Mouse (Mus musculus): ENCODE measurements at regions not wholly inside any gene's neighbourhood (a gene's known extent, or its start where the extent isn't known, plus 50 kb on each side); places are given as distances from the start of the nearest gene placed in this dataset.

GRCm38 (mm10) chr3:19458386-19458785 lies 170.1 kb downstream of the 1700064H15Rik start:
- Histone ChIP-seq H3K4me3 (ENCODE audit: insufficient read depth, low read depth, low read length) (no peak overlapping the region), H3K4me1 (ENCODE audit: control insufficient read depth, insufficient read depth, insufficient read length, low read length) (no peaks in the 10 kb centered on the region), H3K27ac (replicated peaks; ENCODE audit: low read depth, low read length) (no peak overlapping the region)

- no peaks in the 10 kb centered on the region for H3K4me1 ChIP-seq (ENCODE audit: control insufficient read depth, insufficient read depth, insufficient read length, low read length)
- H3K4me3 ChIP-seq (ENCODE audit: insufficient read depth, low read depth, low read length) = no peak overlapping the region
Measured at GRCm38 (mm10) chr3:19457431-19457830, 171.0 kb downstream of the 1700064H15Rik start.

GRCm38 (mm10) chr3:19455838-19456448 lies 172.5 kb downstream of the 1700064H15Rik start:
- Histone ChIP-seq H3K4me3 (ENCODE audit: insufficient read depth, low read depth, low read length) (no peak overlapping the region), H3K27ac (replicated peaks; ENCODE audit: low read depth, low read length) (no peak overlapping the region), H3K4me1 (ENCODE audit: control insufficient read depth, insufficient read depth, insufficient read length, low read length) (no peaks in the 10 kb centered on the region; the same call in 1 of the 2 replicates)

More at GRCm38 (mm10) chr3:19457431-19457830, 171.0 kb downstream of the 1700064H15Rik start:
- H3K27ac ChIP-seq (replicated peaks; ENCODE audit: low read depth, low read length) = no peak overlapping the region

- H3K27ac ChIP-seq (replicated peaks; ENCODE audit: low read depth, low read length) = no peak overlapping the region
- H3K4me3 ChIP-seq (ENCODE audit: insufficient read depth, low read depth, low read length) = no peak overlapping the region
- H3K4me1 ChIP-seq (ENCODE audit: control insufficient read depth, insufficient read depth, insufficient read length, low read length) = no peaks in the 10 kb centered on the region; the same call in 1 of the 2 replicates
Measured at GRCm38 (mm10) chr3:19451022-19451421, 177.5 kb downstream of the 1700064H15Rik start.

- H3K27ac ChIP-seq (replicated peaks; ENCODE audit: low read depth, low read length) = 0 out of 2 replicates have a peak overlapping the region, but pooled peaks have one; percentile 40
- H3K4me3 ChIP-seq (ENCODE audit: insufficient read depth, low read depth, low read length) = no peak overlapping the region
- H3K4me1 ChIP-seq (ENCODE audit: control insufficient read depth, insufficient read depth, insufficient read length, low read length) = no peaks in the 10 kb centered on the region; the same call in 1 of the 2 replicates
Measured at GRCm38 (mm10) chr3:19448931-19449330, 179.5 kb downstream of the 1700064H15Rik start.

GRCm38 (mm10) chr3:19448192-19448591 lies 180.3 kb downstream of the 1700064H15Rik start:
- no peak overlapping the region for H3K4me3 ChIP-seq (ENCODE audit: insufficient read depth, low read depth, low read length)
- no peaks in the 10 kb centered on the region; the same call in 1 of the 2 replicates for H3K4me1 ChIP-seq (ENCODE audit: control insufficient read depth, insufficient read depth, insufficient read length, low read length)
- peak overlapping the region; percentile 42; the same call in 1 of the 2 replicates for H3K27ac ChIP-seq (replicated peaks; ENCODE audit: low read depth, low read length)

GRCm38 (mm10) chr3:19447733-19448132 lies 180.7 kb downstream of the 1700064H15Rik start:
- no peaks in the 10 kb centered on the region; the same call in 1 of the 2 replicates for H3K4me1 ChIP-seq (ENCODE audit: control insufficient read depth, insufficient read depth, insufficient read length, low read length)
- peak overlapping the region; percentile 72 for H3K27ac ChIP-seq (replicated peaks; ENCODE audit: low read depth, low read length)
- no peak overlapping the region for H3K4me3 ChIP-seq (ENCODE audit: insufficient read depth, low read depth, low read length)

GRCm38 (mm10) chr3:19444914-19445313 lies 183.6 kb downstream of the 1700064H15Rik start:
- no peak overlapping the region for H3K27ac ChIP-seq (replicated peaks; ENCODE audit: low read depth, low read length)
- no peaks in the 10 kb centered on the region for H3K4me1 ChIP-seq (ENCODE audit: control insufficient read depth, insufficient read depth, insufficient read length, low read length)
- no peak overlapping the region for H3K4me3 ChIP-seq (ENCODE audit: insufficient read depth, low read depth, low read length)

GRCm38 (mm10) chr3:19441827-19442226 lies 186.7 kb downstream of the 1700064H15Rik start:
- Histone ChIP-seq H3K4me3 (ENCODE audit: insufficient read depth, low read depth, low read length) (no peak overlapping the region), H3K27ac (replicated peaks; ENCODE audit: low read depth, low read length) (no peak overlapping the region), H3K4me1 (ENCODE audit: control insufficient read depth, insufficient read depth, insufficient read length, low read length) (no peaks in the 10 kb centered on the region)

GRCm38 (mm10) chr3:19430159-19430558 lies 198.3 kb downstream of the 1700064H15Rik start:
- H3K4me1 ChIP-seq (ENCODE audit: control insufficient read depth, insufficient read depth, insufficient read length, low read length) = peaks cover 3% of the 10 kb centered on the region; the same call in 1 of the 2 replicates
- no peak overlapping the region for H3K4me3 ChIP-seq (ENCODE audit: insufficient read depth, low read depth, low read length)
- H3K27ac ChIP-seq (replicated peaks; ENCODE audit: low read depth, low read length) = no peak overlapping the region

GRCm38 (mm10) chr3:19429422-19430076 lies 198.9 kb downstream of the 1700064H15Rik start:
- no peak overlapping the region for H3K27ac ChIP-seq (replicated peaks; ENCODE audit: low read depth, low read length)
- H3K4me1 ChIP-seq (ENCODE audit: control insufficient read depth, insufficient read depth, insufficient read length, low read length) = peaks cover 3% of the 10 kb centered on the region; the same call in 1 of the 2 replicates
- H3K4me3 ChIP-seq (ENCODE audit: insufficient read depth, low read depth, low read length) = no peak overlapping the region

GRCm38 (mm10) chr3:19429010-19429409 lies 199.5 kb downstream of the 1700064H15Rik start:
- H3K4me1 ChIP-seq (ENCODE audit: control insufficient read depth, insufficient read depth, insufficient read length, low read length) = peaks cover 3% of the 10 kb centered on the region; the same call in 1 of the 2 replicates
- H3K4me3 ChIP-seq (ENCODE audit: insufficient read depth, low read depth, low read length) = no peak overlapping the region
- no peak overlapping the region for H3K27ac ChIP-seq (replicated peaks; ENCODE audit: low read depth, low read length)

GRCm38 (mm10) chr3:19426130-19426556 lies 202.3 kb downstream of the 1700064H15Rik start:
- Histone ChIP-seq H3K27ac (replicated peaks; ENCODE audit: low read depth, low read length) (no peak overlapping the region), H3K4me3 (ENCODE audit: insufficient read depth, low read depth, low read length) (no peak overlapping the region), H3K4me1 (ENCODE audit: control insufficient read depth, insufficient read depth, insufficient read length, low read length) (peaks cover 3% of the 10 kb centered on the region; the same call in 1 of the 2 replicates)

- Histone ChIP-seq H3K4me3 (ENCODE audit: insufficient read depth, low read depth, low read length) (no peak overlapping the region), H3K27ac (replicated peaks; ENCODE audit: low read depth, low read length) (no peak overlapping the region), H3K4me1 (ENCODE audit: control insufficient read depth, insufficient read depth, insufficient read length, low read length) (peaks cover 3% of the 10 kb centered on the region; the same call in 1 of the 2 replicates)
Measured at GRCm38 (mm10) chr3:19425322-19425721, 203.2 kb downstream of the 1700064H15Rik start.

GRCm38 (mm10) chr3:19424384-19424783 lies 204.1 kb downstream of the 1700064H15Rik start:
- H3K4me3 ChIP-seq (ENCODE audit: insufficient read depth, low read depth, low read length) = no peak overlapping the region
- H3K27ac ChIP-seq (replicated peaks; ENCODE audit: low read depth, low read length) = no peak overlapping the region
- peaks cover 3% of the 10 kb centered on the region; the same call in 1 of the 2 replicates for H3K4me1 ChIP-seq (ENCODE audit: control insufficient read depth, insufficient read depth, insufficient read length, low read length)

Measured in brown adipose tissue, adult 24 weeks (tissue).